Mouse (Mus musculus) thymus, adult 2 months (tissue): ENCODE data around the gene Pi4ka. TPM values are rescaled to one million over a fixed set of nuclear protein-coding genes. Genes with fewer than 3 reads are reported as not detected.

ENCODE experiments used
- DNase-seq: peaks from one replicate; pipeline ENCODE4 v3.0.0; 2021
- H3K27ac ChIP-seq: fragments of 200-500 bp; 2 replicates; pipeline ENCODE4 v1.5.1; 2012; ENCODE audit warnings: low read length, control low read depth; ENCODE audit not compliant: control insufficient read depth, insufficient read depth
- H3K27me3 ChIP-seq: fragments of 200-500 bp; 2 replicates; pipeline ENCODE4 v1.6.1; 2012; ENCODE audit warnings: mild to moderate bottlenecking, low read length, moderate library complexity, mixed read lengths; ENCODE audit not compliant: control insufficient read depth, insufficient read depth
- H3K36me3 ChIP-seq: fragments of 200-500 bp; 2 replicates; pipeline ENCODE4 v1.6.1; 2012; ENCODE audit warnings: mild to moderate bottlenecking, low read length, moderate library complexity; ENCODE audit not compliant: control insufficient read depth, insufficient read depth
- H3K4me1 ChIP-seq: fragments of 200-500 bp; replicated peaks from 2 replicates; pipeline ENCODE4 v1.6.1; 2012; ENCODE audit warnings: low read length; ENCODE audit not compliant: control insufficient read depth, insufficient read depth
- H3K4me3 ChIP-seq: fragments of 200-500 bp; 2 replicates; pipeline ENCODE4 v1.5.1; 2012; ENCODE audit warnings: mild to moderate bottlenecking, low read length, control low read depth, moderate library complexity; ENCODE audit not compliant: control insufficient read depth, insufficient read depth
- CTCF ChIP-seq: fragments of 200-500 bp; IDR thresholded peaks from 2 replicates; pipeline ENCODE4 v1.5.1; 2012; ENCODE audit warnings: mild to moderate bottlenecking, control low read depth, low read length, moderate library complexity, borderline replicate concordance; ENCODE audit not compliant: control insufficient read depth, poor library complexity, insufficient read depth; ENCODE audit errors: extremely low read depth
- POLR2A ChIP-seq: fragments of 200-500 bp; IDR thresholded peaks from 2 replicates; pipeline ENCODE4 v1.6.1; 2012; ENCODE audit warnings: mild to moderate bottlenecking, low read length, control low read depth, moderate library complexity; ENCODE audit not compliant: control insufficient read depth, poor library complexity, insufficient read depth; ENCODE audit errors: extremely low read depth
- WGBS: fragments of 180-500 bp; shearing (Covaris S2); methylation state at CpG from one replicate; pipeline ENCODE4 v1.1.7; 2018; 5-methylcytosine and 5-hydroxymethylcytosine counted together
- polyA plus RNA-seq: library from polyadenylated mRNA; depleted of rRNA; stranded (reverse); fragments of >200 nt; gene quantifications from 2 replicates; pipeline ENCODE4 v1.2.3, GENCODE M21; 2012

Gene Pi4ka
- polyA plus RNA-seq, 1 experiment: 78.4 TPM

- TF ChIP-seq CTCF (no peak), POLR2A (no peak)
- DNase-seq: no peak
- WGBS: 97% methylated on average over 10 of the region's 10 CpGs
- H3K27me3 ChIP-seq: no peaks in the 10 kb centered on the region
- H3K27ac ChIP-seq: no peak overlapping the region
- H3K4me3 ChIP-seq: no peak overlapping the region
- no peaks in the 10 kb centered on the region for H3K4me1 ChIP-seq
- peaks cover 26% of the 10 kb centered on the region for H3K36me3 ChIP-seq
Observed at GRCm38 (mm10) chr16:17309036-17309435, 97.1 kb downstream of the Pi4ka start.

GRCm38 (mm10) chr16:17307461-17307860 is 98.7 kb downstream of the Pi4ka start:
- no peak for DNase-seq
- Histone ChIP-seq H3K27me3 (no peaks in the 10 kb centered on the region), H3K27ac (no peak overlapping the region), H3K4me1 (no peaks in the 10 kb centered on the region), H3K4me3 (no peak overlapping the region), H3K36me3 (peaks cover 36% of the 10 kb centered on the region)
- 98% methylated on average over 5 of the region's 5 CpGs for WGBS
- no peak for TF ChIP-seq CTCF
- no peak for TF ChIP-seq POLR2A

DNA sequence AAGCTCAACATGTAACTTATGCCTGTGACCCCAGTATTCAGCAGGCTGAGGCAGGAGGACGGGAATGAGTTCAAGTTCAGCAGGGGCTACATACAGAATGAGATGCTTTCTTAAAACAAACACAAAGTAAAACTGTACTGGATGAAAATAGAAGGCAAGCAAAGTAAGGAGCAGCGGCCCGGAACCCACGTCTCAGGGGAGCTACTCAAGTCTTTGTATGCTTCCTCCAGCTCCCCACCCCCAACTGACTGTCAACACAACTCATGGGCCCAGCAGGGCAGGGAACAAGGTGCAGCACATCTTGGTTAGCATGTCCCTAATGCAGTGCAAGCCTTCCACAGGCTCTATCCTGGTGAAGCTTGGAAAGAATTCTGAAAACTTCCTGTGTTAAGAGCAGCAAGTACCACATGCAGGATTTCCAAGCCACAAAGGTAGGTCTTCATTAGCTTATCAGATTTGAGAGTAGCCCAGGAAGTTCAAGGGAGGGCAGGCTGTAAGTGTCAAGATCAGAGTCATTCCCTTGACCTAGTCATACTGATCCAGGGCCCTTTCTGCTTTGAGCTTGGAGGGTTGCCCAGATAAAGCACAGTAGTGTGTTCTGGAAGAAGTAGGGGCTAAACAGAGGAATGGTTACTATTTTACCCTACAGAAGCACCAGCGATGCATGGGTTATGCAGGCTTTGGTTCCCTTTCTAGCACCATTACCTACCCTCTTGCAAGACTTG is 102.4 kb downstream of the Pi4ka start:
- WGBS: 94% methylated on average over 5 of the region's 5 CpGs
- H3K36me3 ChIP-seq: peaks cover 53% of the 10 kb centered on the region

GRCm38 (mm10) chr16:17300818-17301217 is 105.3 kb downstream of the Pi4ka start:
- WGBS: 95% methylated on average over 3 of the region's 3 CpGs
- no peak overlapping the region for H3K4me3 ChIP-seq
- no peaks in the 10 kb centered on the region for H3K4me1 ChIP-seq
- no peaks in the 10 kb centered on the region for H3K27me3 ChIP-seq
- no peak for TF ChIP-seq POLR2A
- TF ChIP-seq CTCF: no peak
- H3K36me3 ChIP-seq: peaks cover 55% of the 10 kb centered on the region
- DNase-seq: no peak
- H3K27ac ChIP-seq: no peak overlapping the region

More for the DNA sequence above, 102.4 kb downstream of the Pi4ka start:
- H3K27me3 ChIP-seq: no peaks in the 10 kb centered on the region
- no peaks in the 10 kb centered on the region for H3K4me1 ChIP-seq
- no peak for DNase-seq
- H3K27ac ChIP-seq: no peak overlapping the region
- no peak overlapping the region for H3K4me3 ChIP-seq
- TF ChIP-seq CTCF (no peak), POLR2A (no peak)

DNA sequence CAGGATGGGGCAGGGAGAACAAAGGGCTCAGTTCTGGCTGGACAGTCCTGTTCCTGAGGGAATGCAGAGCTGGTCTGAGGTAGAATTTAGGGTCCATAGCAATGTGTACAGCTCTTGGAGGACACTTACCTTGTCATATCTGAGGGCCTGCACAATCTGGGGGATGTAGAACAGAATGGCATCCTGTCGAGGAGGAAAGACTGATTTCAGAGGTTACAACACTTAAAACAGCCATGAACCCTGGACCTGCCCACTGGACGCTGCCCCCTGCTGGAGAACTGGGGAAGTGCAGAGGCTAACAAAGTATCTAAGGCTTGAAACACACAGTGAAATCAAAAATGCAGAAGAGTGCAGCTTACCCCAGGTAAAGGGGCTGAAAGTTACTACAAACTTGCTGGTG is 113.4 kb downstream of the Pi4ka start:
- Histone ChIP-seq H3K27me3 (no peaks in the 10 kb centered on the region), H3K36me3 (peaks cover 39% of the 10 kb centered on the region), H3K4me1 (no peaks in the 10 kb centered on the region), H3K27ac (no peak overlapping the region), H3K4me3 (no peak overlapping the region)
- peak; percentile 85 for DNase-seq
- TF ChIP-seq CTCF (peak; percentile 69; the same call in 1 of the 2 replicates), POLR2A (no peak)
- WGBS: 0% methylated on average over 2 of the region's 2 CpGs

GRCm38 (mm10) chr16:17291016-17291415 is 115.1 kb downstream of the Pi4ka start:
- TF ChIP-seq CTCF: no peak
- TF ChIP-seq POLR2A: no peak
- DNase-seq: no peak
- Histone ChIP-seq H3K36me3 (peaks cover 24% of the 10 kb centered on the region), H3K27ac (no peak overlapping the region), H3K4me1 (no peaks in the 10 kb centered on the region), H3K4me3 (no peak overlapping the region), H3K27me3 (no peaks in the 10 kb centered on the region)
- 98% methylated on average over 2 of the region's 2 CpGs for WGBS
